Mouse (Mus musculus) myocyte (in vitro differentiated cells): Measurements from ENCODE around the gene Lpcat2.

ENCODE experiments used
- MAX ChIP-seq: IDR thresholded peaks from one replicate; pipeline ENCODE4 v1.6.1; 2011; ENCODE audit warnings: low read depth, mild to moderate bottlenecking, control low read depth
- POLR2A ChIP-seq: IDR thresholded peaks from one replicate; pipeline ENCODE4 v1.6.1; 2011; ENCODE audit warnings: low read depth, mild to moderate bottlenecking, control low read depth, moderate library complexity; ENCODE audit not compliant: insufficient read length

- TF ChIP-seq POLR2A (no peak), MAX (no peak)
Measured at GRCm38 (mm10) chr8:92908448-92908847, 53.3 kb downstream of the Lpcat2 start.
